Mouse (Mus musculus) inflammation-experienced regulatory T-cells, adult 6 months (primary cell): ENCODE data around the gene Ddx10. TPM values are rescaled to one million over a fixed set of nuclear protein-coding genes. Genes with fewer than 3 reads are reported as not detected.

Experiments used
- polyA plus RNA-seq, 3 experiments: library from polyadenylated mRNA; unstranded; fragments of 100-300 nt; shearing (Covaris generic); gene quantifications; one replicate each; pipeline ENCODE4 v1.2.1; 2017

The Ddx10 gene
- polyA plus RNA-seq, 3 experiments from 2014 or later = 40.1 to 65.0 (median 54.7) TPM

Other genes with a start within 250 kb of the Ddx10 start
- gene Exph5, start 53.6 kb upstream of the Ddx10 start, polyA plus RNA-seq = under 1 TPM; 0.39 to 0.95 (median 0.84) TPM
- gene Kdelc2, start 136.0 kb upstream of the Ddx10 start, polyA plus RNA-seq = 1 to 10 TPM; 1.6 to 2.2 (median 2.1) TPM
- gene 4930550C14Rik, start 154.3 kb upstream of the Ddx10 start, polyA plus RNA-seq = under 1 TPM; 0.78 to 0.95 (median 0.81) TPM